Mouse (Mus musculus): ENCODE results near the gene Sox12. TPM values are rescaled to one million over a fixed set of nuclear protein-coding genes. Genes with fewer than 3 reads are reported as not detected.

Sox12 gene
- 3.7 and 4.3 TPM in 2 replicates for polyA plus RNA-seq (2012; rRNA removed)

GRCm38 (mm10) chr2:152397680-152398435 is at the start of gene Sox12:
Gene Sox12, minus strand, starts transcription at chr2:152398063.

GRCm38 (mm10) chr2:152415287-152415686 is 17.4 kb upstream of the Sox12 start, which contains the start of gene 6820408C15Rik:
Gene 6820408C15Rik, plus strand, starts transcription at chr2:152415587.

GRCm38 (mm10) chr2:152414591-152415165 is 16.8 kb upstream of the Sox12 start, which contains the start of gene Zcchc3:
Gene Zcchc3, minus strand, starts transcription at chr2:152415027.

GRCm38 (mm10) chr2:152376345-152376741 is 21.5 kb downstream of the Sox12 start, which contains the start of gene Nrsn2:
Gene Nrsn2, minus strand, starts transcription at chr2:152376638.

Other genes with a start within 250 kb of the Sox12 start
- 3.2 and 4.5 TPM in 2 replicates for gene Csnk2a1, start 171.2 kb downstream of the Sox12 start, polyA plus RNA-seq (2012; rRNA removed)
- gene Tbc1d20, start 104.2 kb downstream of the Sox12 start, polyA plus RNA-seq (2012; rRNA removed), result 19.8 and 22.3 TPM in 2 replicates
- gene Rbck1, start 65.4 kb downstream of the Sox12 start, polyA plus RNA-seq (2012; rRNA removed), result 89.9 and 100 TPM in 2 replicates
- 1.5 and 3.1 TPM in 2 replicates for gene Trib3, start 54.0 kb downstream of the Sox12 start, polyA plus RNA-seq (2012; rRNA removed)
- gene Nrsn2, start 21.4 kb downstream of the Sox12 start, polyA plus RNA-seq (2012; rRNA removed), result 0.22 and 0.56 TPM in 2 replicates
- gene Zcchc3, start 17.0 kb upstream of the Sox12 start, polyA plus RNA-seq (2012; rRNA removed), result 1.3 and 1.4 TPM in 2 replicates
- 0.26 TPM in 1 of 2 replicates, not detected in the other for gene 6820408C15Rik, start 17.5 kb upstream of the Sox12 start, polyA plus RNA-seq (2012; rRNA removed)
- 0.23 TPM in 1 of 2 replicates, not detected in the other for gene Defb23, start 66.6 kb upstream of the Sox12 start, polyA plus RNA-seq (2012; rRNA removed)
- 1.2 TPM in 1 of 2 replicates, not detected in the other for gene Defb20, start 79.0 kb upstream of the Sox12 start, polyA plus RNA-seq (2012; rRNA removed)
- 0.31 TPM in 1 of 2 replicates, not detected in the other for gene Defb22, start 92.1 kb upstream of the Sox12 start, polyA plus RNA-seq (2012; rRNA removed)
- not detected in 2 replicates for gene Defb26, start 113.6 kb upstream of the Sox12 start, polyA plus RNA-seq (2012; rRNA removed)
- 0.39 TPM in 1 of 2 replicates, not detected in the other for gene Defb28, start 120.2 kb upstream of the Sox12 start, polyA plus RNA-seq (2012; rRNA removed)
- gene Defb29, start 142.0 kb upstream of the Sox12 start, polyA plus RNA-seq (2012; rRNA removed), result not detected in 2 replicates
- not detected in 2 replicates for gene Gm17416, start 171.3 kb upstream of the Sox12 start, polyA plus RNA-seq (2012; rRNA removed)
- gene Defb21, start 174.7 kb upstream of the Sox12 start, polyA plus RNA-seq (2012; rRNA removed), result not detected in 2 replicates
- gene Defb19, start 182.2 kb upstream of the Sox12 start, polyA plus RNA-seq (2012; rRNA removed), result not detected in 2 replicates
- not detected in 2 replicates for gene Defb45, start 201.3 kb upstream of the Sox12 start, polyA plus RNA-seq (2012; rRNA removed)
- not detected in 2 replicates for gene Defb36, start 206.3 kb upstream of the Sox12 start, polyA plus RNA-seq (2012; rRNA removed)
- gene Defb25, start 225.0 kb upstream of the Sox12 start, polyA plus RNA-seq (2012; rRNA removed), result 3.2 TPM in 1 of 2 replicates, not detected in the other
- 6.7 and 10.2 TPM in 2 replicates for gene Rem1, start 228.9 kb upstream of the Sox12 start, polyA plus RNA-seq (2012; rRNA removed)